Mouse (Mus musculus) cortical plate, adult 2 months (tissue): ENCODE data around the gene Iqcf5.

ENCODE experiments used
- CTCF ChIP-seq: fragments of 200-500 bp; IDR thresholded peaks from 2 replicates; pipeline ENCODE4 v1.5.1; 2011; ENCODE audit warnings: mild to moderate bottlenecking, control low read depth, low read length; ENCODE audit not compliant: insufficient read depth; ENCODE audit errors: extremely low read depth
- POLR2A ChIP-seq: fragments of 200-500 bp; IDR thresholded peaks from 2 replicates; pipeline ENCODE4 v1.6.1; 2011; ENCODE audit warnings: mild to moderate bottlenecking, low read length, control low read depth; ENCODE audit not compliant: insufficient read depth; ENCODE audit errors: extremely low read depth

DNA sequence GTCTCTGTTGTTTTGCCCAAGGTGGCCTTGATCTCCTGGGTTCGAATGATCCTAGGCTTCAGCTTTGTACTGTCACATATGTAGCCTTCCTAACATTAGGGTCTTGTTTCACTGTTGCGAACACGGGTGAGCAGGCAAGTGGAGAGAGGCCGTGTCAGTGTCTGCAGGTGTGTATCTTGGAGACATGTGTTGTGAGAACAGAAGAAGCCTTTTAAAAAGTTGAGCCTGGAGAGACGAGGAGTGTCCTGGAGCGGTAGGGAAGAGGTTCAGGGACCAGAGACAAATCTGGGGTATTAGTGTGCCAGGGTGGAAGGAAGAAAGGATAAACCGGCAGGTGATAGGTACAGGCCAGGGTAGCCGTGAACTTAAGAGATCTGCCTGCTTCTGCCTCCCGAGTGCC is 36.3 kb upstream of the Iqcf5 start:
- TF ChIP-seq POLR2A = no peak
- no peak for TF ChIP-seq CTCF
